Mouse (Mus musculus) limb, embryonic 13.5 days (tissue): ENCODE measurements around the gene Uqcrq. TPM values are rescaled to one million over a fixed set of nuclear protein-coding genes. Genes with fewer than 3 reads are reported as not detected.
"Not testable (repeated sequence)": the region's sequence is repeated elsewhere in the genome, so short reads cannot be mapped to it uniquely, and the experiment has no call there.

Experiments used
- ATAC-seq: fragments of 200-750 bp; cut with Nextera tagmentation; 2 replicates; pipeline ENCODE4 v1.8.0; 2017; ENCODE audit warnings: low read depth, moderate number of reproducible peaks, moderate TSS enrichment; ENCODE audit not compliant: low FRiP score
- H3K27ac ChIP-seq: fragments of 300-500 bp; sonication (generic); 2 replicates; pipeline ENCODE4 v1.5.1; 2015; ENCODE audit warnings: inconsistent platforms, mild to moderate bottlenecking, moderate library complexity
- H3K27me3 ChIP-seq: fragments of 300-500 bp; sonication (generic); 2 replicates; pipeline ENCODE4 v1.6.1; 2015; ENCODE audit warnings: mild to moderate bottlenecking, inconsistent platforms
- H3K36me3 ChIP-seq: fragments of 300-500 bp; sonication (generic); 2 replicates; pipeline ENCODE4 v1.6.1; 2015; ENCODE audit warnings: inconsistent platforms, mild to moderate bottlenecking, moderate library complexity
- H3K4me1 ChIP-seq: fragments of 300-500 bp; sonication (generic); 2 replicates; pipeline ENCODE4 v1.6.1; 2015; ENCODE audit warnings: inconsistent platforms
- H3K4me2 ChIP-seq: fragments of 300-500 bp; sonication (generic); replicated peaks from 2 replicates; pipeline ENCODE4 v1.6.1; 2015; ENCODE audit warnings: inconsistent platforms, mild to moderate bottlenecking, moderate library complexity
- H3K4me3 ChIP-seq: fragments of 300-500 bp; sonication (generic); 2 replicates; pipeline ENCODE4 v1.5.1; 2015; ENCODE audit warnings: moderate library complexity, mild to moderate bottlenecking, inconsistent platforms
- H3K9ac ChIP-seq: fragments of 300-500 bp; sonication (generic); 2 replicates; pipeline ENCODE4 v1.6.1; 2015; ENCODE audit warnings: mild to moderate bottlenecking, inconsistent platforms
- H3K9me3 ChIP-seq: fragments of 300-500 bp; sonication (generic); 2 replicates; pipeline ENCODE4 v1.6.1; 2016; ENCODE audit warnings: inconsistent platforms
- whole genome bisulfite sequencing: fragments of 180-500 bp; shearing (Covaris S2); methylation state at CpG from one replicate; pipeline ENCODE4 v1.1.7; 2015; 5-methylcytosine and 5-hydroxymethylcytosine counted together
- polyA plus RNA-seq: library from polyadenylated mRNA; unstranded; fragments of >200 nt; fragmentation: Nextera tagmentation; extraction: Ambion mirVana; gene quantifications from 2 replicates; pipeline ENCODE4 v1.2.1, GENCODE M21; 2015

Gene Uqcrq
- polyA plus RNA-seq, 1 experiment from 2014 or later, result 449 TPM

DNA sequence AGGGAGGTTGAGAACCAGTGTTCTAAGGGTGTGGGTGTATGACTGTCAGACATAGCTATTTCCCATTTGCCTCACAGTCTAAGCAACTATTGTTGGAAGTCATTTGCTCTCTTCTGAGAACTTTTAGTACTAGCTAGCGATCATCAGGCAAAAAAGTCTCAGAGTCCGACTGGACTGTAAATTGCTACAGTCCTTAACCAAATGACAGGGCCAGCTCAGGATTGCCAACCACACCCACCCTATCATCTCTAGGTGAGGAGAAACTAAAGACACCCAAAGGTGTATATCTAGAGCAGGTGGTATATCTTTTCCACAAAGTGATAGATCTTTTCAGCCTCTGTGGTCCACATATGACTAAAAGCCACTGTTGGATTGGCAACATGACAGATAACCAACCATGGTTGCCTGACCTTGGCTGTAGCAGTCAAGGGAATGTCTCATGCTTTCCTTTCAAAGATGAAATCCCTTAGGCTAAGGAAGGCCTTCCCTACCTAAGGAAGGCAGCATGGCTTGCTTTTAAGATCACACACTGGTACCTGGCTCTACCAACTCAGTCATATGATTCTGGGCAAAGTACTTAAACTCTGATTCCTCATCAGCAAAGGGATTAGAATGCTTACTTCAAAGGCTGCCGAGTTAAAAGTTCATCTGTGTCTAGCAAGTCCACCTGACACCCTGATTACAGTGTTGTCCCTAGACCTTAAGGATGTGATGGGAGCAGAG is 2.5 kb downstream of the Uqcrq start:
- Histone ChIP-seq H3K4me2 (no peak overlapping the region), H3K27ac (no peak overlapping the region), H3K9ac (no peak overlapping the region), H3K4me3 (no peak overlapping the region), H3K36me3 (peaks cover 15% of the 10 kb centered on the region), H3K4me1 (peaks cover 14% of the 10 kb centered on the region), H3K27me3 (no peaks in the 10 kb centered on the region), H3K9me3 (no peaks in the 10 kb centered on the region)
- 85% methylated on average over 3 of the region's 3 CpGs for WGBS
- no peak for ATAC-seq

DNA sequence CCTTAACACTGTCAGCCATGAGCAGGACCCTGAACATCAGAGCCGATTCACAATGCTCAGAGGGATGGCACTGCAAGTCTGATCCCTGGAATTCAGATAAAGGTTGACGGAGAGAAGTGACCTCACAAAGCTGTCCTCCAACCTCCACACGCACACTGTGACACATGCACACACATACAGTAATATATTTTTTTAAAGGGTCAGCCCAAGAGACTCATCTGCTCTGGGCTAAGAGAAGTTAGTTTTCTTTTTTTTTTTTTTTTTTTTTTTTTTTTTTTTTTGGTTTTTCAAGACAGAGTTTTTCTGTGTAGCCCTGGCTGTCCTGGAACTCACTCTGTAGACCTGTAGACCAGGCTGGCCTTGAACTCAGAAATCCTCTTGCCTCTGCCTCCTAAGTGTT is 3.7 kb downstream of the Uqcrq start:
- 72% methylated on average over 3 of the region's 3 CpGs for WGBS
- H3K27me3 ChIP-seq, ATAC-seq: not testable (repeated sequence)

GRCm38 (mm10) chr11:53425711-53426255 is 4.8 kb downstream of the Uqcrq start:
- WGBS, result 84% methylated on average over 6 of the region's 6 CpGs
- Histone ChIP-seq H3K9ac (no peak overlapping the region), H3K27ac (no peak overlapping the region), H3K27me3 (no peaks in the 10 kb centered on the region), H3K36me3 (peaks cover 27% of the 10 kb centered on the region), H3K9me3 (no peaks in the 10 kb centered on the region), H3K4me3 (no peak overlapping the region), H3K4me2 (no peak overlapping the region), H3K4me1 (peaks cover 10% of the 10 kb centered on the region)
- no peak for ATAC-seq

More for the DNA sequence above, 3.7 kb downstream of the Uqcrq start:
- H3K9ac ChIP-seq, H3K4me3 ChIP-seq, H3K4me2 ChIP-seq, H3K9me3 ChIP-seq, H3K27ac ChIP-seq: not testable (repeated sequence)
- H3K4me1 ChIP-seq, result peaks cover 14% of the 10 kb centered on the region
- peaks cover 18% of the 10 kb centered on the region for H3K36me3 ChIP-seq

GRCm38 (mm10) chr11:53425251-53425650 is 5.4 kb downstream of the Uqcrq start:
- Histone ChIP-seq H3K4me3 (no peak overlapping the region), H3K4me2 (no peak overlapping the region), H3K27ac (no peak overlapping the region), H3K36me3 (peaks cover 31% of the 10 kb centered on the region), H3K9me3 (no peaks in the 10 kb centered on the region), H3K27me3 (no peaks in the 10 kb centered on the region), H3K9ac (no peak overlapping the region), H3K4me1 (peaks cover 10% of the 10 kb centered on the region)
- ATAC-seq, result no peak
- WGBS, result 76% methylated on average over 3 of the region's 3 CpGs

GRCm38 (mm10) chr11:53424826-53425225 is 5.8 kb downstream of the Uqcrq start:
- no peaks in the 10 kb centered on the region for H3K27me3 ChIP-seq
- H3K27ac ChIP-seq, result no peak overlapping the region
- no peak overlapping the region for H3K9ac ChIP-seq
- H3K4me3 ChIP-seq, result no peak overlapping the region
- H3K4me1 ChIP-seq, result peaks cover 6% of the 10 kb centered on the region
- ATAC-seq, result no peak
- H3K36me3 ChIP-seq, result peaks cover 35% of the 10 kb centered on the region
- H3K9me3 ChIP-seq, result no peaks in the 10 kb centered on the region
- 83% methylated on average over 2 of the region's 2 CpGs for WGBS
- H3K4me2 ChIP-seq, result no peak overlapping the region

DNA sequence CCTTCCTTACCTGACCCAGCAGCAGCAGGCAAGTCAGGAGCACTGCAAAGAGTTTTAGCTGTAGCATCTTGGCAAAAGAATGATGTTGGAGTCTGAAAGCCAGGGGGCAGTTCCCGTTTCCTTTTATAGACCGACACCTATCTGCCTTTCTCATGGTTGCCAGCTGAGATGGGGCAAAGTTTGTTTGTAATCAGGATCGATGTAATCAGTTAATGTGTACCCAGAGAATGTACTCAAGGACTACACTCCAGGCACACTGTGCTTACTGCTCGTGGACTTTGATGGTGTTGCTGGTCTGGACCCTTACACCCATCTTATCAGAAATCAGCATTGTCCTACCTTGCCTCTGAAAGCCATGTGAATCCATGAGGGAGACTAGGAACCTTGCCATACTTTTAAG is 7.6 kb downstream of the Uqcrq start, which contains the start of gene Leap2:
Gene Leap2, minus strand, starts transcription at position 135 of the 400 bp plus-strand sequence.
- Histone ChIP-seq H3K9me3 (no peaks in the 10 kb centered on the region), H3K4me1 (no peaks in the 10 kb centered on the region), H3K27me3 (no peaks in the 10 kb centered on the region), H3K4me2 (no peak within 1 kb of the TSS), H3K36me3 (peaks cover 37% of the 10 kb centered on the region), H3K4me3 (no peak within 1 kb of the TSS), H3K27ac (no peak within 1 kb of the TSS), H3K9ac (no peak within 1 kb of the TSS)
- ATAC-seq, result no peak
- WGBS, result 84% methylated on average over 4 of the region's 4 CpGs

GRCm38 (mm10) chr11:53418048-53418447 is 12.6 kb downstream of the Uqcrq start:
- no peak overlapping the region for H3K9ac ChIP-seq
- no peaks in the 10 kb centered on the region for H3K27me3 ChIP-seq
- H3K9me3 ChIP-seq, result no peaks in the 10 kb centered on the region
- no peaks in the 10 kb centered on the region for H3K4me1 ChIP-seq
- H3K4me3 ChIP-seq, result no peak overlapping the region
- no peak overlapping the region for H3K4me2 ChIP-seq
- no peak overlapping the region for H3K27ac ChIP-seq
- no peak for ATAC-seq
- H3K36me3 ChIP-seq, result peaks cover 79% of the 10 kb centered on the region

GRCm38 (mm10) chr11:53413871-53414270 is 16.8 kb downstream of the Uqcrq start:
- 93% methylated on average over 4 of the region's 4 CpGs for WGBS
- Histone ChIP-seq H3K36me3 (peaks cover 92% of the 10 kb centered on the region), H3K9me3 (no peaks in the 10 kb centered on the region), H3K27me3 (no peaks in the 10 kb centered on the region), H3K9ac (no peak overlapping the region), H3K27ac (no peak overlapping the region), H3K4me3 (no peak overlapping the region), H3K4me1 (no peaks in the 10 kb centered on the region), H3K4me2 (no peak overlapping the region)
- no peak for ATAC-seq

DNA sequence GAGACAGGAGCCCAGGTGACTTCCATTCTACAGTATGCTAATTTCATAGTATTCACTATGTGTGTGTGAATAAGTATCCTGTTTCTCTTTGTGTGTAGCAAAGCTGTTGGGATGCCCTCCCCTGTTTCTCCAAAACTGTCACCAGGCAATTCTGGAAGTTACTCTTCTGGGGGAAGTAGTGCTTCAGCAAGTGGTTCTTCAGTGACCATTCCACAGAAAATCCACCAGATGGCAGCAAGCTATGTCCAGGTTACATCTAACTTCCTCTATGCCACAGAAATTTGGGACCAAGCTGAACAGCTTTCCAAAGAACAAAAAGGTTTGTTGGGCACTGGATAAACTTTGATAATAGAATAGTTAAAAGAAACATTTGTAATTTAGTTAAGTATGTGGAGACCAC is 18.9 kb downstream of the Uqcrq start:
- Histone ChIP-seq H3K4me2 (no peak overlapping the region), H3K9me3 (no peaks in the 10 kb centered on the region), H3K4me3 (no peak overlapping the region), H3K9ac (no peak overlapping the region), H3K36me3 (peaks cover 89% of the 10 kb centered on the region), H3K27ac (no peak overlapping the region), H3K27me3 (no peaks in the 10 kb centered on the region), H3K4me1 (no peaks in the 10 kb centered on the region)
- no peak for ATAC-seq

GRCm38 (mm10) chr11:53403638-53404037 is 27.0 kb downstream of the Uqcrq start:
- H3K27me3 ChIP-seq, result no peaks in the 10 kb centered on the region
- WGBS, result 91% methylated on average over 1 of the region's 1 CpGs

GRCm38 (mm10) chr11:53393856-53394255 is 36.8 kb downstream of the Uqcrq start:
- H3K4me1 ChIP-seq, result no peaks in the 10 kb centered on the region
- no peak overlapping the region for H3K4me2 ChIP-seq
- peaks cover 70% of the 10 kb centered on the region for H3K36me3 ChIP-seq
- H3K9ac ChIP-seq, result no peak overlapping the region
- no peak overlapping the region for H3K4me3 ChIP-seq
- no peak for ATAC-seq
- H3K27me3 ChIP-seq, result no peaks in the 10 kb centered on the region
- no peak overlapping the region for H3K27ac ChIP-seq
- H3K9me3 ChIP-seq, result no peaks in the 10 kb centered on the region
- WGBS, result 74% methylated on average over 1 of the region's 1 CpGs

More at GRCm38 (mm10) chr11:53403638-53404037, 27.0 kb downstream of the Uqcrq start:
- Histone ChIP-seq H3K27ac (no peak overlapping the region), H3K36me3 (peaks cover 88% of the 10 kb centered on the region), H3K9ac (no peak overlapping the region), H3K4me2 (no peak overlapping the region), H3K4me1 (no peaks in the 10 kb centered on the region), H3K9me3 (no peaks in the 10 kb centered on the region), H3K4me3 (no peak overlapping the region)
- ATAC-seq, result no peak

DNA sequence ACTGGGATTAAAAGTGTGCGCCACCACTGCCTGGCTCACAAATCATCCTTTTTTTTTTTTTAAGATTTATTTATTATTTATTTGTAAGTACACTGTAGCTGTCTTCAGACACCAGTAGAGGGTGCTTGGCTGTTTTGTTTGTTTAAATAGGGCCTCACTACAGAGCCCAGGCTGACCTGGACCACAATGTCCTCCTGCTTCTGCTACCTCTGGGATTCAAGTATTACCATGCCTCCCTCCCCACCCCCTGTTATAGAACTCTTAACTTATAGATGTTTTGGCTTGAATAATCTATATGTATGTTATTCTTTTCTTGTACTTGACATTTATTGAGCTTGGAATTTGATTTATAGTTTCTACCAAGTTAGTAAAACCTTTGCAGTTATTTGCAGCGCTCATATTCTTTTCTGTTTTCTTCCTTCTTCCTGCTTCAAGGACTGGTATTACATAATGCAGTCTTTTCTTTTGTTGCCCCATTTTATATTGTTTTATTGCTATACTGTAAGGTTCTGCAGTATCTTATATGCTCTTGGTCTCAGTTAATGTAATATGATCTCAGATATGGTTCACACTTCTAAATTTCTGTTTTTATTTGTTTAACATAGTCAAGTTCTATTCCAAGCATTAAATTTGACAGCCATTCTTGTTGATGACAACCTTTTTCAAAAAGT is 46.7 kb downstream of the Uqcrq start:
- H3K9me3 ChIP-seq, result no peaks in the 10 kb centered on the region
- no peak overlapping the region for H3K27ac ChIP-seq
- no peak for ATAC-seq
- no peak overlapping the region for H3K4me2 ChIP-seq
- no peak overlapping the region for H3K4me3 ChIP-seq
- H3K9ac ChIP-seq, result no peak overlapping the region
- no peaks in the 10 kb centered on the region for H3K4me1 ChIP-seq
- H3K36me3 ChIP-seq, result peaks cover 45% of the 10 kb centered on the region
- 89% methylated on average over 2 of the region's 2 CpGs for WGBS
- H3K27me3 ChIP-seq, result no peaks in the 10 kb centered on the region
